Mouse (Mus musculus): Measurements from ENCODE around the gene Tram2. TPM values are rescaled to one million over a fixed set of nuclear protein-coding genes. Genes with fewer than 3 reads are reported as not detected.

Tram2 gene
- polyA plus RNA-seq, 1 experiment from 2014 or later = 4.3 TPM

GRCm38 (mm10) chr1:21033065-21033791 is 45.8 kb downstream of the Tram2 start:
- H3K4me3 ChIP-seq (ENCODE audit: low read depth, low read length) = no peak overlapping the region
- no peak overlapping the region for H3K27ac ChIP-seq (ENCODE audit: low read depth, low read length)
- H3K4me1 ChIP-seq (replicated peaks; ENCODE audit: control insufficient read depth, insufficient read depth, low read length) = no peaks in the 10 kb centered on the region; the same call in 1 of the 2 replicates
- no peaks in the 10 kb centered on the region for H3K27me3 ChIP-seq (replicated peaks; ENCODE audit: control insufficient read depth, insufficient read depth, low read length)
- 57% methylated on average over 11 of the region's 11 CpGs for WGBS
- H3K36me3 ChIP-seq (ENCODE audit: control insufficient read depth, insufficient read depth) = 0 out of 2 replicates have a peak, but pooled peaks cover 6% of the 10 kb centered on the region
- H3K4me2 ChIP-seq (replicated peaks; ENCODE audit: low read depth) = no peak overlapping the region
- H3K9me3 ChIP-seq (ENCODE audit: control insufficient read depth) = no peaks in the 10 kb centered on the region
- no peak for TF ChIP-seq CTCF (IDR thresholded peaks at IDR 0.05; ENCODE audit: low read depth)
- ATAC-seq = peak; percentile 61; the same call in 1 of the 2 replicates
- H3K9ac ChIP-seq (ENCODE audit: low read depth, low read length) = no peak overlapping the region

GRCm38 (mm10) chr1:21031650-21032049 is 47.4 kb downstream of the Tram2 start:
- H3K4me2 ChIP-seq (replicated peaks; ENCODE audit: low read depth) = no peak overlapping the region
- no peak for TF ChIP-seq CTCF (IDR thresholded peaks at IDR 0.05; ENCODE audit: low read depth)
- no peak overlapping the region for H3K9ac ChIP-seq (ENCODE audit: low read depth, low read length)
- no peak for ATAC-seq
- no peaks in the 10 kb centered on the region for H3K27me3 ChIP-seq (replicated peaks; ENCODE audit: control insufficient read depth, insufficient read depth, low read length)
- no peaks in the 10 kb centered on the region; the same call in 1 of the 2 replicates for H3K4me1 ChIP-seq (replicated peaks; ENCODE audit: control insufficient read depth, insufficient read depth, low read length)
- 85% methylated on average over 2 of the region's 2 CpGs for WGBS
- H3K36me3 ChIP-seq (ENCODE audit: control insufficient read depth, insufficient read depth) = 0 out of 2 replicates have a peak, but pooled peaks cover 5% of the 10 kb centered on the region
- no peak overlapping the region for H3K4me3 ChIP-seq (ENCODE audit: low read depth, low read length)
- no peaks in the 10 kb centered on the region for H3K9me3 ChIP-seq (ENCODE audit: control insufficient read depth)
- H3K27ac ChIP-seq (ENCODE audit: low read depth, low read length) = no peak overlapping the region

GRCm38 (mm10) chr1:21029000-21029399 is 50.0 kb downstream of the Tram2 start:
- no peak overlapping the region for H3K4me2 ChIP-seq (replicated peaks; ENCODE audit: low read depth)
- ATAC-seq = no peak
- no peaks in the 10 kb centered on the region for H3K27me3 ChIP-seq (replicated peaks; ENCODE audit: control insufficient read depth, insufficient read depth, low read length)
- H3K27ac ChIP-seq (ENCODE audit: low read depth, low read length) = no peak overlapping the region
- no peaks in the 10 kb centered on the region for H3K9me3 ChIP-seq (ENCODE audit: control insufficient read depth)
- no peak overlapping the region for H3K4me3 ChIP-seq (ENCODE audit: low read depth, low read length)
- H3K9ac ChIP-seq (ENCODE audit: low read depth, low read length) = no peak overlapping the region
- no peaks in the 10 kb centered on the region; the same call in 1 of the 2 replicates for H3K4me1 ChIP-seq (replicated peaks; ENCODE audit: control insufficient read depth, insufficient read depth, low read length)
- TF ChIP-seq CTCF (IDR thresholded peaks at IDR 0.05; ENCODE audit: low read depth) = no peak
- 82% methylated on average over 4 of the region's 4 CpGs for WGBS
- no peaks in the 10 kb centered on the region for H3K36me3 ChIP-seq (ENCODE audit: control insufficient read depth, insufficient read depth)

- Histone ChIP-seq H3K4me1 (replicated peaks; ENCODE audit: control insufficient read depth, insufficient read depth, low read length) (no peaks in the 10 kb centered on the region), H3K9ac (ENCODE audit: low read depth, low read length) (no peak overlapping the region), H3K27ac (ENCODE audit: low read depth, low read length) (no peak overlapping the region), H3K4me2 (replicated peaks; ENCODE audit: low read depth) (no peak overlapping the region), H3K27me3 (replicated peaks; ENCODE audit: control insufficient read depth, insufficient read depth, low read length) (no peaks in the 10 kb centered on the region), H3K36me3 (ENCODE audit: control insufficient read depth, insufficient read depth) (no peaks in the 10 kb centered on the region), H3K9me3 (ENCODE audit: control insufficient read depth) (no peaks in the 10 kb centered on the region), H3K4me3 (ENCODE audit: low read depth, low read length) (no peak overlapping the region)
- WGBS = 80% methylated on average over 7 of the region's 7 CpGs
- TF ChIP-seq CTCF (IDR thresholded peaks at IDR 0.05; ENCODE audit: low read depth) = no peak
- ATAC-seq = no peak
Observed at GRCm38 (mm10) chr1:21026534-21026933, 52.5 kb downstream of the Tram2 start.

- no peak for ATAC-seq
- TF ChIP-seq CTCF (IDR thresholded peaks at IDR 0.05; ENCODE audit: low read depth) = no peak
- H3K9ac ChIP-seq (ENCODE audit: low read depth, low read length) = no peak overlapping the region
- H3K4me1 ChIP-seq (replicated peaks; ENCODE audit: control insufficient read depth, insufficient read depth, low read length) = no peaks in the 10 kb centered on the region
- 76% methylated on average over 5 of the region's 5 CpGs for WGBS
- H3K27me3 ChIP-seq (replicated peaks; ENCODE audit: control insufficient read depth, insufficient read depth, low read length) = no peaks in the 10 kb centered on the region
- H3K9me3 ChIP-seq (ENCODE audit: control insufficient read depth) = no peaks in the 10 kb centered on the region
- no peak overlapping the region for H3K4me2 ChIP-seq (replicated peaks; ENCODE audit: low read depth)
- no peak overlapping the region for H3K4me3 ChIP-seq (ENCODE audit: low read depth, low read length)
- H3K27ac ChIP-seq (ENCODE audit: low read depth, low read length) = no peak overlapping the region
- no peaks in the 10 kb centered on the region for H3K36me3 ChIP-seq (ENCODE audit: control insufficient read depth, insufficient read depth)
Observed at GRCm38 (mm10) chr1:21025203-21025602, 53.8 kb downstream of the Tram2 start.

- Histone ChIP-seq H3K27me3 (replicated peaks; ENCODE audit: control insufficient read depth, insufficient read depth, low read length) (no peaks in the 10 kb centered on the region), H3K9me3 (ENCODE audit: control insufficient read depth) (no peaks in the 10 kb centered on the region), H3K36me3 (ENCODE audit: control insufficient read depth, insufficient read depth) (no peaks in the 10 kb centered on the region), H3K4me2 (replicated peaks; ENCODE audit: low read depth) (no peak overlapping the region), H3K4me3 (ENCODE audit: low read depth, low read length) (no peak overlapping the region), H3K4me1 (replicated peaks; ENCODE audit: control insufficient read depth, insufficient read depth, low read length) (no peaks in the 10 kb centered on the region), H3K9ac (ENCODE audit: low read depth, low read length) (no peak overlapping the region), H3K27ac (ENCODE audit: low read depth, low read length) (no peak overlapping the region)
- ATAC-seq = no peak
- 78% methylated on average over 3 of the region's 3 CpGs for WGBS
- no peak for TF ChIP-seq CTCF (IDR thresholded peaks at IDR 0.05; ENCODE audit: low read depth)
Observed at GRCm38 (mm10) chr1:21023101-21023500, 55.9 kb downstream of the Tram2 start.
